Mouse (Mus musculus): ENCODE data around the gene Matn3. TPM values are rescaled to one million over a fixed set of nuclear protein-coding genes. Genes with fewer than 3 reads are reported as not detected.

Gene Matn3
- polyA plus RNA-seq (2014; fragmentation: Illumina TruSeq; extraction: RNeasy Lipid Tissue Mini Kit (QIAGEN cat#74804); ENCODE audit: low read depth, low replicate concordance): not detected

DNA sequence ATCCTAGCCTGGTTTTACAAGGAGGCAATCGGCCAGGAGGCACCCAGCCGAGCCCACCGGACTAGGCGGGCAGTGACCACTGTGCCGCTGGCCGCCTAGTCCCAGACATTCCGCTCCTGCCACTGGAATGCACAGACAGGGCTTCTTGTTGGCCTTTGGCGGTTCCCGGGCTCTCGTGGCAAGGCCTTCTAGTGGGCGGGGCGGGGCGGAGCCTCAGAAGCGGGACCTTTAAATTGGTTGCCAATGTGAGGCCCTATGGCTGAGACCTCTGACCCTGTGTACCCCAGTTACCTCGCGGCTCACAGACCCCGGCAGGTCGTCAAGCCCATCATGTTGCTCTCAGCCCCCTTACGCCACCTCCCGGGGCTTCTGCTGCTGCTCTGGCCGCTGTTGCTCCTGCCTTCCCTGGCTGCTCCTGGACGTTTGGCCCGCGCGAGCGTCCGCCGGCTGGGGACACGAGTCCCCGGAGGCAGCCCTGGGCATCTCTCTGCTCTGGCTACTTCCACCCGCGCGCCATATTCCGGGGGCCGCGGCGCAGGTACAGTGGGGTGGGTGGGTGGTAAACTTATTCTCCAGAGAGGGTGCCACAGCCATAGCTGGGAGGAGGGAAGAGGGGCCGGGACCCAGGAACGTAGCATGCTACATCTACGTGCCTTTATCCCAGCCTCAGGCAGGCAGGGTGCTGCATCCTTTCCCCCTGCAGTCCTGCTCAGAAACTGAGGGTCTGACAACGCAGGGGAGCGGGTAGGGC, at the start of gene Matn3:
Gene Matn3 (plus strand): TSS at position 216 of the 751 bp plus-strand sequence.

DNA sequence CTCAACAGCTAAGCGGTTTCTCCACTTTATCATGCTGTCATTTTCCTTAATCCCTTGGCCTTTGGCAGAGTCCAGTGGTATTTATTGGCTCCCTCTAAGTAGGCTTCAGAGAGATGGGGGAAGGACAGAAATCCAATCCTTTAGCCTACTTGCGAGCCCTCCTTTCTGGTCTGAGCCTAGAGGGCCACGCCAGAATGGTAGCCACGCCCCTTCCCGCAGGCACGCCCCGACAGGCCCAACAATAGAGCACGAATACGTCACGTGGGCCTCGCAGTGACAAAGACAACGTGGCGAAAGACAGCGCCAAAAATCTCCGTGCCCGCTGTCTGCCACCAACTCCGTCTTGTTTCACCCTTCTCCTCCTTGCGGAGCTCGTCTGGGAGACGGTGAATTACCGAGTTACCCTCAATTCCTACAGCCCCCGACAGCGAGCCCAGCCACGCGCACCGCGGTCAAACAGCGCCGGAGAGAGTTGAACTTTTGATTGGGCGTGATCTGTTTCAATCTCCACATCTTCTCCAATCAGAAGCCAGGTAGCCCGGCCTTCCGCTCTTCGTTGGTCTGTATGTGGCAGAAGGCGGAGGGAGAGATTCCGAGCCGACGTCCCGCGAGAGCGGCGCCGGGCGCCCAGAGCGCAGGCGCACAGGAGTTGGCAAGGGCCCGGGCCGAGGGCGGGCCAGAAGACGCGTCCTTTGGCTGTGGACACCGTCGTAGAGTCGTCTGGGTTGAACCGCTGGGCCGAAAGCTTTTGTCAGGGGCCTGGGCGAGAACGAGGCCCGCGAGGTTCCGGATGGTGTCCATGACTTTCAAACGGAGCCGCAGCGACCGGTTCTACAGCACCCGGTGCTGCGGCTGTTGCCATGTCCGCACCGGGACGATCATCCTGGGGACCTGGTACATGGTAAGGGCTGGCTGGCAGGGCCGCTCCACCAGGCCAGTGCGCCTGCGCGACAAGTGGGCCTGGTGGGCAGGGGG, 26.0 kb upstream of the Matn3 start, which contains the start of gene Laptm4a:
Gene Laptm4a (plus strand): TSS at position 271 of the 975 bp plus-strand sequence.

DNA sequence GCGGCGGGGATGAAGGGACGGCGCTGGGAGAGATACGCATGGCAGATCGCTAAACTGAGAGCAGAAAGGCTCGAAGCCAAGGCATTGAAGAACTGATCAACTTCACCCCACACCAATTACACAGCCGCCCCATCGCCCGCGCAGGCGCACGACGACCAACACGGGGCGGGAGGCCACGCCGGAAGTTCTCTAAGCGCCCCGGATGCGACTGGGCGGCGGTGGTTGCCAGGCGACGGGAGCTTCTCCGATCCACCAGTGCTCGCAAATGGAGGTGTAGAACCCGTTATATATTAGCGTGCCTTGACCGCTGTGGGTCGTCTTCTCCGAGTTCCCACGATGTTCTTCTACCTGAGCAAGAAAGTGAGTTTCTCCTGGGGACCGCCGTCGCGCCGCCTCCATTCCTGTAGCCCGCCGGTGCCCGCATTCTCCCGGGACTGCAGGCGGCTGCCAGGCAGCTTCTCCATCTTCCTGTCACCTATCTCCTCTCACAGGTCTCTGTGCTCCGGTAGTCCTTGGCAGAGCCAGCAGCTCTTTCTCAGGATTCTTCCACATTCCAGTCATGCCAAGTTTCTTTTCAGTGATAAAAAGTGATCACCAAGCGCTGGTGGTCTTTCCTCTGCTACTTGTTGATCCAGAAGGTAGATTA, 26.2 kb downstream of the Matn3 start, which contains the start of gene Wdr35:
Gene Wdr35 (plus strand): TSS at position 73 of the 646 bp plus-strand sequence.

Other genes with a start within 250 kb of the Matn3 start
- gene Sdc1, start 176.6 kb upstream of the Matn3 start, polyA plus RNA-seq (2014; fragmentation: Illumina TruSeq; extraction: RNeasy Lipid Tissue Mini Kit (QIAGEN cat#74804); ENCODE audit: low read depth, low replicate concordance): 5.2 TPM
- 438 TPM for gene Laptm4a, start 26.3 kb upstream of the Matn3 start, polyA plus RNA-seq (2014; fragmentation: Illumina TruSeq; extraction: RNeasy Lipid Tissue Mini Kit (QIAGEN cat#74804); ENCODE audit: low read depth, low replicate concordance)
- gene Wdr35, start 26.0 kb downstream of the Matn3 start, polyA plus RNA-seq (2014; fragmentation: Illumina TruSeq; extraction: RNeasy Lipid Tissue Mini Kit (QIAGEN cat#74804); ENCODE audit: low read depth, low replicate concordance): 11.8 TPM
- 25.3 TPM for gene Ttc32, start 82.1 kb downstream of the Matn3 start, polyA plus RNA-seq (2014; fragmentation: Illumina TruSeq; extraction: RNeasy Lipid Tissue Mini Kit (QIAGEN cat#74804); ENCODE audit: low read depth, low replicate concordance)

All from heart, adult 10 weeks (tissue).